Mouse (Mus musculus) brain, embryonic 14.5 days (tissue): ENCODE data around the gene Flt3. TPM values are rescaled to one million over a fixed set of nuclear protein-coding genes. Genes with fewer than 3 reads are reported as not detected.

Experiments
- DNase-seq: peaks from one replicate; pipeline ENCODE4 v3.0.0-alpha.2; 2011; ENCODE audit warnings: low read depth
- CTCF ChIP-seq: fragments of 200-500 bp; IDR thresholded peaks from 2 replicates; pipeline ENCODE4 v1.5.1; 2012; ENCODE audit warnings: inconsistent platforms, mild to moderate bottlenecking, moderate library complexity, borderline replicate concordance; ENCODE audit not compliant: insufficient read depth, insufficient read length; ENCODE audit errors: extremely low read depth
- POLR2A ChIP-seq: fragments of 200-500 bp; IDR thresholded peaks from 2 replicates; pipeline ENCODE4 v1.6.1; 2012; ENCODE audit warnings: mild to moderate bottlenecking, inconsistent platforms, borderline replicate concordance; ENCODE audit not compliant: poor library complexity, insufficient read depth, insufficient read length, severe bottlenecking; ENCODE audit errors: extremely low read depth
- polyA plus RNA-seq: library from polyadenylated mRNA; depleted of rRNA; stranded (reverse); fragments of >200 nt; gene quantifications from 2 replicates; pipeline ENCODE4 v1.2.3, GENCODE M21; 2012

The Flt3 gene
- polyA plus RNA-seq, 1 experiment, result 0.56 TPM

- no peak for DNase-seq
- no peak for TF ChIP-seq POLR2A
- no peak for TF ChIP-seq CTCF
Measured at GRCm38 (mm10) chr5:147306638-147307397, 93.5 kb downstream of the Flt3 start, which contains the start of gene Cdx2. Gene Cdx2 (minus strand): TSS chr5:147307270.

GRCm38 (mm10) chr5:147305856-147306637, 94.2 kb downstream of the Flt3 start:
- no peak for DNase-seq
- TF ChIP-seq CTCF (no peak), POLR2A (no peak)

- TF ChIP-seq POLR2A, result no peak
- TF ChIP-seq CTCF, result no peak
- no peak for DNase-seq
Measured at GRCm38 (mm10) chr5:147305166-147305565, 95.1 kb downstream of the Flt3 start.

GRCm38 (mm10) chr5:147304276-147305155, 95.8 kb downstream of the Flt3 start:
- peak; percentile 32 for DNase-seq
- no peak for TF ChIP-seq POLR2A
- TF ChIP-seq CTCF, result no peak

- DNase-seq, result no peak
- TF ChIP-seq CTCF (no peak), POLR2A (no peak)
Measured at GRCm38 (mm10) chr5:147302746-147303400, 97.4 kb downstream of the Flt3 start.

- no peak for DNase-seq
- TF ChIP-seq CTCF, result no peak
- TF ChIP-seq POLR2A, result no peak
Measured at GRCm38 (mm10) chr5:147302141-147302540, 98.1 kb downstream of the Flt3 start.

GRCm38 (mm10) chr5:147301781-147302070, 98.6 kb downstream of the Flt3 start:
- TF ChIP-seq POLR2A (no peak), CTCF (no peak)
- no peak for DNase-seq

- DNase-seq, result no peak
- no peak for TF ChIP-seq CTCF
- TF ChIP-seq POLR2A, result no peak
Measured at GRCm38 (mm10) chr5:147300917-147301780, 99.1 kb downstream of the Flt3 start.

GRCm38 (mm10) chr5:147300001-147300363, 100.3 kb downstream of the Flt3 start:
- DNase-seq, result no peak
- TF ChIP-seq CTCF, result no peak
- no peak for TF ChIP-seq POLR2A
